ENCODE assay signal across 8 mouse cellular contexts in the genomic region with DNA sequence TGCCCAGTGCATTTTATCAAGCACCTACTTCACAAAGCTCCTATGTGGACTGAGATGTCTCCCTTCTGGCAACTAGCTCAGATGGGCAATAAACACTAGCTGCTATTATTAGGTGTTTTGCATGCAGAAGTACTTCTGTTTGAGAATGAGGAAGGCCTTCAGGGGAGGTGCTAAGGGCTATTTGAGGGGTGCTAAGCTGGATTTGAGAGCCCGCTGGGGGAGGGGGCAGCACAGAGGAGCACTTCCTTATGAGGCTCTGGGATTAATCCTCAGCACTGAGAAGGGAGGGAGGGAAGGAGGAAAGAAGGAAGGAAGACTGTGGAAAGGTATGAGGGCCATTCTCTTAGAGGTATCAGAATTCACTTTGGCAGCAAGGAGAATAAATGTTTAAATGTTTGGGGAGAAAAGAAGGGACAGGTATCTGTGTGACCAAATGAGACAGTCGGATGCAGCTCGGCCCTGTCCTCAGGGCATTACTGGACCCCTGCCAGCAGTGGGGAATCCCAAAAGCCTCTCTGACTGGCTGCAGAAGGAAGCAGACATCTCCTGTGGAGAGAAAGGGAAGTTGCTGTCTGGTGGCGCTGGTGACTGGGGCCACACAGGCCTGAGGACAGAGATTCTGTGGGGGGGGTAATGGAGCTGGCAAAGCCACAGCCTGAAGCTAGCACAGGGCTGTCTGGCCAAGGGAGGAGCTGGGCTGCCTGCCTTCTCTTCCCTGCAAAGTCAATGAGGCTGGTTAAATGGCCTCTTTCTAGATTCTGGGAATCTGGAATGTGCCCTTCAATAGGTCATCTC. TPM values are rescaled to one million over a fixed set of nuclear protein-coding genes. Genes with fewer than 3 reads are reported as not detected.
A peak's percentile ranks its signal among the peaks of the same experiment; 100 is the strongest.
DNase-seq lines count a peak whose midpoint lies in the region; ATAC-seq lines count a peak whose summit lies in the region.

No protein-coding gene starts in this region.

- peak; percentile 90 for ATAC-seq in common myeloid progenitor, adult 5-6 weeks (replicated peaks; ENCODE audit: low read depth, poor library complexity, severe bottlenecking)
- peak; percentile 72 for ATAC-seq in heart, embryonic 16.5 days (replicated peaks; ENCODE audit: extremely low read depth, insufficient read depth, low FRiP score)
- no peak for ATAC-seq in midbrain, embryonic 11.5 days (ENCODE audit: low FRiP score)

- peak; percentile 13 for DNase-seq in cerebellum, adult 11 months
- no peak for DNase-seq in cerebellum, adult 9-10 months
- peak; percentile 88 for DNase-seq in 416B (ENCODE audit: low read depth)
- DNase-seq in kidney, postnatal 36 days: peak; percentile 57 to 72
- DNase-seq in midbrain, embryonic 11.5 days (ENCODE audit: low spot score, missing footprints): peak; percentile 75
- no peak for DNase-seq in T-cell, adult 2 months (ENCODE audit: low spot score)

- no peaks in the 10 kb centered on the region for H3K27me3 ChIP-seq in heart, embryonic 16.5 days (ENCODE audit: control insufficient read depth, insufficient read depth, low read length)
- no peaks in the 10 kb centered on the region for H3K27me3 ChIP-seq in midbrain, embryonic 11.5 days (ENCODE audit: control insufficient read depth, insufficient read depth, low read length)

- H3K27ac ChIP-seq in heart, embryonic 16.5 days (ENCODE audit: low read length): peak overlapping the region; percentile 70
- H3K27ac ChIP-seq in midbrain, embryonic 11.5 days (ENCODE audit: low read depth, low read length): no peak overlapping the region

- H3K36me3 ChIP-seq in heart, embryonic 16.5 days (ENCODE audit: control insufficient read depth, insufficient read depth): no peaks in the 10 kb centered on the region
- H3K36me3 ChIP-seq in midbrain, embryonic 11.5 days (ENCODE audit: control insufficient read depth, insufficient read depth, low read length): no peaks in the 10 kb centered on the region

- no peak overlapping the region for H3K4me2 ChIP-seq in heart, embryonic 16.5 days (ENCODE audit: low read depth, low read length)
- no peak overlapping the region for H3K4me2 ChIP-seq in midbrain, embryonic 11.5 days

- 20% methylated on average over 4 of the region's 4 CpGs for WGBS in heart, embryonic 16.5 days
- 6% methylated on average over 4 of the region's 4 CpGs for whole genome bisulfite sequencing in midbrain, embryonic 11.5 days

- H3K4me1 ChIP-seq in heart, embryonic 16.5 days (ENCODE audit: control insufficient read depth, insufficient read depth, low read length): peaks cover 15% of the 10 kb centered on the region
- peaks cover 5% of the 10 kb centered on the region for H3K4me1 ChIP-seq in midbrain, embryonic 11.5 days (ENCODE audit: control insufficient read depth, insufficient read depth, low read length)

- H3K9me3 ChIP-seq in heart, embryonic 16.5 days (replicated peaks; ENCODE audit: control insufficient read depth, low read length): no peaks in the 10 kb centered on the region
- no peaks in the 10 kb centered on the region for H3K9me3 ChIP-seq in midbrain, embryonic 11.5 days (ENCODE audit: control insufficient read depth, low read length)

- no peak overlapping the region for H3K4me3 ChIP-seq in heart, embryonic 16.5 days (ENCODE audit: low read length)
- no peak overlapping the region for H3K4me3 ChIP-seq in midbrain, embryonic 11.5 days (ENCODE audit: low read depth, low read length)

- no peak overlapping the region for H3K9ac ChIP-seq in heart, embryonic 16.5 days (ENCODE audit: low read length)
- no peak overlapping the region for H3K9ac ChIP-seq in midbrain, embryonic 11.5 days (ENCODE audit: low read length)

RNA-seq across cellular contexts. Expression of gene Ptp4a2, which starts 28.9 kb away (rescaled TPM):
- total RNA-seq in common myeloid progenitor, adult 5-6 weeks (2017): 364 and 441 TPM in 2 replicates
- 352 and 364 TPM in 2 replicates for polyA plus RNA-seq in heart, embryonic 16.5 days (2015; fragmentation: Nextera tagmentation; extraction: Ambion mirVana)
- 368 TPM in 2 replicates for polyA plus RNA-seq in midbrain, embryonic 11.5 days (2014; fragmentation: Nextera tagmentation; extraction: Ambion mirVana)

RNA-seq across cellular contexts. Expression of gene Khdrbs1, which starts 40.0 kb away (rescaled TPM):
- 102 and 120 TPM in 2 replicates for total RNA-seq in common myeloid progenitor, adult 5-6 weeks (2017)
- polyA plus RNA-seq in heart, embryonic 16.5 days (2015; fragmentation: Nextera tagmentation; extraction: Ambion mirVana): 63.4 and 65.8 TPM in 2 replicates
- polyA plus RNA-seq in midbrain, embryonic 11.5 days (2014; fragmentation: Nextera tagmentation; extraction: Ambion mirVana): 189 and 190 TPM in 2 replicates

Comparison
In these comparisons a context has a peak if more than half of its experiments do, and no peak if none do; other contexts are left out.
1. DNase-seq: peak in cerebellum, adult 11 months (single experiment), 416B (single experiment), kidney, postnatal 36 days (2 of 2) and midbrain, embryonic 11.5 days (single experiment); none in cerebellum, adult 9-10 months (single experiment) and T-cell, adult 2 months (single experiment).